Mouse (Mus musculus): ENCODE measurements around the gene Gm20403. TPM values are rescaled to one million over a fixed set of nuclear protein-coding genes. Genes with fewer than 3 reads are reported as not detected.
"Not testable (repeated sequence)": the region's sequence is repeated elsewhere in the genome, so short reads cannot be mapped to it uniquely, and the experiment has no call there.

Gm20403 gene
- polyA plus RNA-seq, 1 experiment from 2014 or later, result not detected

DNA sequence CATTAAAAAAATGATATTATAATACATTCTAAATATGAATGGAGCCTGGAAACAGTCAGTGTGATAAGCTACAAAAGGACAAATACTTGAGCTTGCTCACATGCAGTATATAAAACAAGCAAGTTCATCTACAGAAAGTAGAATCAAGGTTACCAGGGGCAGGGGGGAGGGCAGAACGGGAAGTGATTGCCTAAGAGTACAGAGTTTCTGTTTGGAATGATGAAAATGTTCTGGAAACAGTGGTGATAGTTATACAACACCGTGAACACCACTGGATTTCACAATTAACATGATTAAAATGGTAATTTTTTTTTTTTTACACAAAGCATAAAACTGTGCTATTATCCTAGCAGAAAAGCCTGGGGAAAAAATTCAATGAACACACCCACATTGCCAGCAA lies 26.8 kb downstream of the Gm20403 start:
- ATAC-seq (replicated peaks; ENCODE audit: low FRiP score) (no peak), DNase-seq (ENCODE audit: low spot score) (no peak)
- H3K4me1 ChIP-seq (replicated peaks; ENCODE audit: control insufficient read depth, insufficient read depth, low read length), result 0 out of 2 replicates have a peak, but pooled peaks cover 5% of the 10 kb centered on the region
- 60% methylated on average over 2 of the region's 2 CpGs for WGBS
- no peak overlapping the region for H3K9ac ChIP-seq (ENCODE audit: low read depth, low read length)
- H3K27ac ChIP-seq (ENCODE audit: low read depth, low read length), result no peak overlapping the region
- no peak overlapping the region for H3K4me2 ChIP-seq
- no peaks in the 10 kb centered on the region for H3K9me3 ChIP-seq (ENCODE audit: control insufficient read depth, low read length)
- H3K4me3 ChIP-seq (ENCODE audit: low read depth, low read length), result no peak overlapping the region
- H3K27me3 ChIP-seq (replicated peaks; ENCODE audit: control insufficient read depth, insufficient read depth, low read length), result no peaks in the 10 kb centered on the region
- H3K36me3 ChIP-seq (ENCODE audit: control insufficient read depth, insufficient read depth, low read length), result peaks cover 5% of the 10 kb centered on the region; the same call in 1 of the 2 replicates

DNA sequence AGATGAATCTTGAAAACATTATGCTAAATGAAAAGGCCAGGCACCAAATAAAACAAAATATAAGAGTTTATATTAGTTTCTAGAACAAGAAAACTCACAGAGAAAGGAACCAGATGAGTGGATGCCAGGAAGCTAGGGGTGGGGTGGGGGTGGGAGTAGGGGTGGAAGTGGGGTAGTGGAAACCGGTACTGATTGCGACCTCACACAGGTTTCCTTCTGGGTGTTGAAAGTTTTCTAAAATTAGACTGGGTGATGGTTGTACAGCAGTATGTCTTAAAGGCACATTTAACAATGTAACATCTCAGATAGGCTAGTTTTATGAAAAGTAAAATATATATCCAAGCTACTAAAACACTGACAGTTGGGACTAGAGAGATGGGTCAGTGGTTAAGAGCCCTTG lies 29.4 kb downstream of the Gm20403 start:
- DNase-seq (ENCODE audit: low spot score), result no peak
- peaks cover 6% of the 10 kb centered on the region; the same call in 1 of the 2 replicates for H3K36me3 ChIP-seq (ENCODE audit: control insufficient read depth, insufficient read depth, low read length)
- H3K4me2 ChIP-seq, result no peak overlapping the region
- WGBS, result 74% methylated on average over 2 of the region's 2 CpGs
- no peak overlapping the region for H3K4me3 ChIP-seq (ENCODE audit: low read depth, low read length)
- no peaks in the 10 kb centered on the region for H3K9me3 ChIP-seq (ENCODE audit: control insufficient read depth, low read length)
- 0 out of 2 replicates have a peak, but pooled peaks cover 5% of the 10 kb centered on the region for H3K4me1 ChIP-seq (replicated peaks; ENCODE audit: control insufficient read depth, insufficient read depth, low read length)
- no peak for ATAC-seq (replicated peaks; ENCODE audit: low FRiP score)
- H3K9ac ChIP-seq (ENCODE audit: low read depth, low read length), result no peak overlapping the region
- no peaks in the 10 kb centered on the region for H3K27me3 ChIP-seq (replicated peaks; ENCODE audit: control insufficient read depth, insufficient read depth, low read length)
- no peak overlapping the region for H3K27ac ChIP-seq (ENCODE audit: low read depth, low read length)

DNA sequence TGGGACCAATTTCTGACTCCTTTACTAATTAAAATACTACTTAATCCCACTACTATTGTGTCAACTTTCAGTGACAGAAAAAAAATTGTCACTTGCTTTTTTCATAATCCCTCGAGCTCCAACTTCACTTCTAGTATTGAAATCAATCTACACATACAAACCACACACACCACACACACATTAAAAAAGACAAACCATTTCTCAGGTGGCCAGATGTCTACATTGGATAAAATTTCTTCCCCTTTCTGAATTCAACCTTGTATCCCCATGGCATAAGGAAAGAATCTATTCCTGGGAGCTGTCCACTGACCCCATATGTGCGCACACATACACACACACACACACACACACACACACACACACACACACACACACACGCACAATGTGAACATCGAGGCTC lies 29.9 kb downstream of the Gm20403 start:
- H3K27me3 ChIP-seq (replicated peaks; ENCODE audit: control insufficient read depth, insufficient read depth, low read length), result no peaks in the 10 kb centered on the region
- no peaks in the 10 kb centered on the region for H3K9me3 ChIP-seq (ENCODE audit: control insufficient read depth, low read length)
- 0 out of 2 replicates have a peak, but pooled peaks cover 5% of the 10 kb centered on the region for H3K4me1 ChIP-seq (replicated peaks; ENCODE audit: control insufficient read depth, insufficient read depth, low read length)
- H3K4me2 ChIP-seq, result no peak overlapping the region
- no peak overlapping the region for H3K27ac ChIP-seq (ENCODE audit: low read depth, low read length)
- ATAC-seq (replicated peaks; ENCODE audit: low FRiP score) (no peak), DNase-seq (ENCODE audit: low spot score) (no peak)
- H3K9ac ChIP-seq (ENCODE audit: low read depth, low read length), result no peak overlapping the region
- WGBS, result 82% methylated on average over 4 of the region's 4 CpGs
- peaks cover 6% of the 10 kb centered on the region; the same call in 1 of the 2 replicates for H3K36me3 ChIP-seq (ENCODE audit: control insufficient read depth, insufficient read depth, low read length)
- H3K4me3 ChIP-seq (ENCODE audit: low read depth, low read length), result no peak overlapping the region

DNA sequence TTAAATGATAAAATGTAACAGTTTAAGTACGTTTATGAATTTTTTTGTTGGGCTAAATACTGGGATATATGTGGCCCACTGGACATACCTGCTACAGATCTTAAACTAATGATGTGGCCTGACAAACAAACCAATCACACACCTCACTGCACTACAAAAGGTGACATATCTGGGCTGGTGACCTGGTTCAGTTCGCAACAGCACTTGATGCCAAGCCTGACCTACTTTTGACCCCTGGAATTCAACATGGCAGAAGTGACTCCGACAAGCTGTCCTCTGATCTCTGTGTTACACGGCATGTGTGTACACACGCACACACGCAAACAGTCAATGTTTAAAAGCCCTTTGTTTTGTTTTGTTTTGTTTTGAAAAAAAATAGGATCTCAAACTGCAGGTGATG lies 40.2 kb downstream of the Gm20403 start:
- Histone ChIP-seq H3K36me3 (ENCODE audit: control insufficient read depth, insufficient read depth, low read length) (peaks cover 8% of the 10 kb centered on the region), H3K9ac (ENCODE audit: low read depth, low read length) (no peak overlapping the region), H3K4me3 (ENCODE audit: low read depth, low read length) (no peak overlapping the region), H3K9me3 (ENCODE audit: control insufficient read depth, low read length) (no peaks in the 10 kb centered on the region), H3K4me2 (no peak overlapping the region), H3K27me3 (replicated peaks; ENCODE audit: control insufficient read depth, insufficient read depth, low read length) (no peaks in the 10 kb centered on the region), H3K4me1 (replicated peaks; ENCODE audit: control insufficient read depth, insufficient read depth, low read length) (no peaks in the 10 kb centered on the region), H3K27ac (ENCODE audit: low read depth, low read length) (no peak overlapping the region)
- DNase-seq (ENCODE audit: low spot score), result no peak
- no peak for ATAC-seq (replicated peaks; ENCODE audit: low FRiP score)
- 89% methylated on average over 6 of the region's 6 CpGs for WGBS

DNA sequence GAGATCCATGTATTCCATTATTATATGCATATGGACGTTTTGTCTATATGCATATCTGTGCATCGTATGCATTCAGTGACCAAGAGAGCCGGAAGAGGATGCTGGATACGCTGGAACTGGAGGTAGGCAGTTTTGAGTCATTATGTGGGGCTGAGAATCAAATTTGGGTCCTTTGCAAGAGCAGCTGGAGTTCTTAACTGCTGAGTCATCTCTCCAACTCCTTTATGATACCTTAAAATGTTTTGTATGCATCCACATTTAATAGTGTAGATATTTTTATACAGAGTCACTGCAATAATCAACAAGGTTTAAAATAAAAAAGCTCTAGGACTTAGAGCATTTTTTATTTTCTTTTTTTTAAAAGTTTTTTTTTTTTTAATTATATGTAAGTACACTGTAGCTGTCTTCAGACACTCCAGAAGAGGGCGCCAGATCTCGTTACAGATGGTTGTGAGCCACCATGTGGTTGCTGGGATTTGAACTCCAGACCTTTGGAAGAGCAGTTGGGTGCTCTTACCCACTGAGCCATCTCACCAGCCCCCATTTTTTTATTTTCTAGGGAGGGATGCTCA lies 43.7 kb downstream of the Gm20403 start:
- H3K9ac ChIP-seq (ENCODE audit: low read depth, low read length); H3K27me3 ChIP-seq (replicated peaks; ENCODE audit: control insufficient read depth, insufficient read depth, low read length); DNase-seq (ENCODE audit: low spot score); H3K4me1 ChIP-seq (replicated peaks; ENCODE audit: control insufficient read depth, insufficient read depth, low read length); H3K4me3 ChIP-seq (ENCODE audit: low read depth, low read length); ATAC-seq (replicated peaks; ENCODE audit: low FRiP score); H3K27ac ChIP-seq (ENCODE audit: low read depth, low read length); H3K4me2 ChIP-seq; H3K9me3 ChIP-seq (ENCODE audit: control insufficient read depth, low read length): not testable (repeated sequence)
- 86% methylated on average over 6 of the region's 6 CpGs for WGBS
- H3K36me3 ChIP-seq (ENCODE audit: control insufficient read depth, insufficient read depth, low read length), result peaks cover 13% of the 10 kb centered on the region

DNA sequence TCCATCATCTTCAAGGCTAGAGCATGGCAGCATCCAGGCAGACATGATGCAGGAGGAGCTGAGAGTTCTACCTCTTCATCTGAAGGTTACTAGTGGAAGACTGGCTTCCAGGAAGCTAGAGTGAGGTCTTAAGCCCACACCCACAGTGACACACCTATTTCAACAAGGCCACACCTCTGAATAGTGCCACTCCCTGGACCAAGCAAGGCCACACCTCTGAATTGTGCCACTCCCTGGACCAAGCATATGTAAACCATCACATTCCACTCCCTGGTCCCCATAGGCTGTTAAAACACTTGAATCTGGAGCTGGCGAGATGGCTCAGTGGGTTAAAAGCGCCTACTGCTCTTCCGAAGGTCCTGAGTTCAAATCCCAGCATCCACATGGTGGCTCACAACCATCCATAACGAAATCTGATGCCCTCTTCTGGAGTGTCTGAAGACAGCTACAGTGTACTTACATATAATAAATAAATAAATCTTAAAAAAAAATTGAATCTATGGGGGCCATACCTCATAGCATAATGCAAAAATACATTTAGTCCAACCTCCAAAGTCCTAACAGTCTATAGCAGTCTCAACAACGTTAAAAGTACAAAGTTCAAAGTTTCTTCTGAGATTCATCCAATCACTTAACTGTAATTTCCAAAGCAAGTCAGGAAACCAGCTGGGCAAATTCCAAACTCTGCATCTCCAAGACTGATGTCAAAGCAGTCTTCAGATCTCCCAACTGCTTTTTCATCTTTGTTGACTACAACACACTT lies 48.6 kb downstream of the Gm20403 start:
- not testable (repeated sequence) for H3K4me3 ChIP-seq (ENCODE audit: low read depth, low read length); H3K4me1 ChIP-seq (replicated peaks; ENCODE audit: control insufficient read depth, insufficient read depth, low read length); H3K27me3 ChIP-seq (replicated peaks; ENCODE audit: control insufficient read depth, insufficient read depth, low read length); H3K9me3 ChIP-seq (ENCODE audit: control insufficient read depth, low read length); H3K27ac ChIP-seq (ENCODE audit: low read depth, low read length); H3K9ac ChIP-seq (ENCODE audit: low read depth, low read length); DNase-seq (ENCODE audit: low spot score); H3K4me2 ChIP-seq
- peak; percentile 56 for ATAC-seq (replicated peaks; ENCODE audit: low FRiP score)
- WGBS, result 88% methylated on average over 5 of the region's 5 CpGs
- H3K36me3 ChIP-seq (ENCODE audit: control insufficient read depth, insufficient read depth, low read length), result peaks cover 11% of the 10 kb centered on the region; the same call in 1 of the 2 replicates

Other genes starting within 250 kb of the Gm20403 start
- gene Snx6, start 190.8 kb downstream of the Gm20403 start, polyA plus RNA-seq (2014; fragmentation: Nextera tagmentation; extraction: Ambion mirVana), result 115 and 123 TPM in 2 replicates
- 87.3 TPM in 2 replicates for gene Cfl2, start 123.7 kb downstream of the Gm20403 start, polyA plus RNA-seq (2014; fragmentation: Nextera tagmentation; extraction: Ambion mirVana)
- 46.4 and 49.1 TPM in 2 replicates for gene Baz1a, start 27.8 kb upstream of the Gm20403 start, polyA plus RNA-seq (2014; fragmentation: Nextera tagmentation; extraction: Ambion mirVana)
- gene 2700097O09Rik, start 93.6 kb upstream of the Gm20403 start, polyA plus RNA-seq (2014; fragmentation: Nextera tagmentation; extraction: Ambion mirVana), result 46.1 and 48.4 TPM in 2 replicates
- gene Srp54a, start 93.7 kb upstream of the Gm20403 start, polyA plus RNA-seq (2014; fragmentation: Nextera tagmentation; extraction: Ambion mirVana), result 151 and 179 TPM in 2 replicates
- gene Fam177a, start 137.9 kb upstream of the Gm20403 start, polyA plus RNA-seq (2014; fragmentation: Nextera tagmentation; extraction: Ambion mirVana), result 17.8 and 18.4 TPM in 2 replicates
- gene Srp54b, start 168.6 kb upstream of the Gm20403 start, polyA plus RNA-seq (2014; fragmentation: Nextera tagmentation; extraction: Ambion mirVana), result 50.2 and 52.0 TPM in 2 replicates
- gene 1700047I17Rik2, start 213.1 kb upstream of the Gm20403 start, polyA plus RNA-seq (2014; fragmentation: Nextera tagmentation; extraction: Ambion mirVana), result 0.27 TPM in 1 of 2 replicates, not detected in the other
- 70.9 and 76.3 TPM in 2 replicates for gene Srp54c, start 243.6 kb upstream of the Gm20403 start, polyA plus RNA-seq (2014; fragmentation: Nextera tagmentation; extraction: Ambion mirVana)

Measured in liver, embryonic 11.5 days (tissue).